Mouse (Mus musculus): ENCODE data around the gene Hspa8. TPM values are rescaled to one million over a fixed set of nuclear protein-coding genes. Genes with fewer than 3 reads are reported as not detected.

Hspa8 gene
- total and polyA plus RNA-seq, 2 experiments from 2014 or later, result 2,499 to 4,346 TPM

- Histone ChIP-seq H3K4me2 (ENCODE audit: low read depth, low read length, poor library complexity, severe bottlenecking) (no peak overlapping the region), H3K27me3 (ENCODE audit: insufficient read depth, low read length) (no peaks in the 10 kb centered on the region), H3K4me3 (ENCODE audit: low read depth, low read length) (no peak overlapping the region), H3K36me3 (ENCODE audit: insufficient read depth, low read length) (peaks cover 5% of the 10 kb centered on the region; the same call in 1 of the 2 replicates), H3K27ac (ENCODE audit: low read depth, low read length) (no peak overlapping the region), H3K4me1 (ENCODE audit: insufficient read depth, low read length) (no peaks in the 10 kb centered on the region), H3K9ac (replicated peaks; ENCODE audit: low read length, poor library complexity, severe bottlenecking) (no peak overlapping the region), H3K9me3 (ENCODE audit: low read length) (no peaks in the 10 kb centered on the region)
- 86% methylated on average over 4 of the region's 4 CpGs for WGBS
- no peak for ATAC-seq (ENCODE audit: low FRiP score)
- DNase-seq (ENCODE audit: low spot score), result no peak
- no peak for TF ChIP-seq CTCF (IDR thresholded peaks at IDR 0.05)
Measured at GRCm38 (mm10) chr9:40773869-40774268, 26.9 kb upstream of the Hspa8 start.

- Histone ChIP-seq H3K4me3 (ENCODE audit: low read depth, low read length) (no peak overlapping the region), H3K4me1 (ENCODE audit: insufficient read depth, low read length) (no peaks in the 10 kb centered on the region), H3K9ac (replicated peaks; ENCODE audit: low read length, poor library complexity, severe bottlenecking) (no peak overlapping the region), H3K9me3 (ENCODE audit: low read length) (no peaks in the 10 kb centered on the region), H3K4me2 (ENCODE audit: low read depth, low read length, poor library complexity, severe bottlenecking) (no peak overlapping the region), H3K36me3 (ENCODE audit: insufficient read depth, low read length) (peaks cover 2% of the 10 kb centered on the region; the same call in 1 of the 2 replicates), H3K27ac (ENCODE audit: low read depth, low read length) (no peak overlapping the region), H3K27me3 (ENCODE audit: insufficient read depth, low read length) (no peaks in the 10 kb centered on the region)
- no peak for TF ChIP-seq CTCF (IDR thresholded peaks at IDR 0.05)
- ATAC-seq (ENCODE audit: low FRiP score) (no peak), DNase-seq (ENCODE audit: low spot score) (no peak)
- WGBS, result 80% methylated on average over 1 of the region's 1 CpGs
Measured at GRCm38 (mm10) chr9:40776044-40776443, 24.7 kb upstream of the Hspa8 start.

- no peak overlapping the region for H3K4me2 ChIP-seq (ENCODE audit: low read depth, low read length, poor library complexity, severe bottlenecking)
- H3K36me3 ChIP-seq (ENCODE audit: insufficient read depth, low read length), result peaks cover 2% of the 10 kb centered on the region; the same call in 1 of the 2 replicates
- 77% methylated on average over 11 of the region's 11 CpGs for WGBS
- TF ChIP-seq CTCF (IDR thresholded peaks at IDR 0.05), result no peak
- no peak overlapping the region for H3K4me3 ChIP-seq (ENCODE audit: low read depth, low read length)
- H3K27ac ChIP-seq (ENCODE audit: low read depth, low read length), result no peak overlapping the region
- ATAC-seq (ENCODE audit: low FRiP score), result no peak
- no peak overlapping the region for H3K9ac ChIP-seq (replicated peaks; ENCODE audit: low read length, poor library complexity, severe bottlenecking)
- no peak for DNase-seq (ENCODE audit: low spot score)
- H3K27me3 ChIP-seq (ENCODE audit: insufficient read depth, low read length), result no peaks in the 10 kb centered on the region
- H3K4me1 ChIP-seq (ENCODE audit: insufficient read depth, low read length), result no peaks in the 10 kb centered on the region
- no peaks in the 10 kb centered on the region for H3K9me3 ChIP-seq (ENCODE audit: low read length)
Measured at GRCm38 (mm10) chr9:40776459-40777248, 24.1 kb upstream of the Hspa8 start.

GRCm38 (mm10) chr9:40780111-40780510, 20.7 kb upstream of the Hspa8 start:
- ATAC-seq (ENCODE audit: low FRiP score), result no peak
- 0 out of 2 replicates have a peak, but pooled peaks cover 9% of the 10 kb centered on the region for H3K4me1 ChIP-seq (ENCODE audit: insufficient read depth, low read length)
- no peak overlapping the region for H3K4me3 ChIP-seq (ENCODE audit: low read depth, low read length)

GRCm38 (mm10) chr9:40780892-40781725, 19.7 kb upstream of the Hspa8 start:
- Histone ChIP-seq H3K36me3 (ENCODE audit: insufficient read depth, low read length) (peaks cover 4% of the 10 kb centered on the region; the same call in 1 of the 2 replicates), H3K4me1 (ENCODE audit: insufficient read depth, low read length) (0 out of 2 replicates have a peak, but pooled peaks cover 9% of the 10 kb centered on the region), H3K4me3 (ENCODE audit: low read depth, low read length) (no peak overlapping the region), H3K4me2 (ENCODE audit: low read depth, low read length, poor library complexity, severe bottlenecking) (no peak overlapping the region), H3K9me3 (ENCODE audit: low read length) (no peaks in the 10 kb centered on the region), H3K27ac (ENCODE audit: low read depth, low read length) (no peak overlapping the region), H3K27me3 (ENCODE audit: insufficient read depth, low read length) (no peaks in the 10 kb centered on the region), H3K9ac (replicated peaks; ENCODE audit: low read length, poor library complexity, severe bottlenecking) (no peak overlapping the region)
- no peak for ATAC-seq (ENCODE audit: low FRiP score)
- DNase-seq (ENCODE audit: low spot score), result no peak
- no peak for TF ChIP-seq CTCF (IDR thresholded peaks at IDR 0.05)
- 59% methylated on average over 11 of the region's 11 CpGs for WGBS

More at GRCm38 (mm10) chr9:40780111-40780510, 20.7 kb upstream of the Hspa8 start:
- no peak for TF ChIP-seq CTCF (IDR thresholded peaks at IDR 0.05)
- H3K36me3 ChIP-seq (ENCODE audit: insufficient read depth, low read length), result peaks cover 4% of the 10 kb centered on the region; the same call in 1 of the 2 replicates
- H3K27me3 ChIP-seq (ENCODE audit: insufficient read depth, low read length), result no peaks in the 10 kb centered on the region
- no peak overlapping the region for H3K27ac ChIP-seq (ENCODE audit: low read depth, low read length)
- no peak overlapping the region for H3K9ac ChIP-seq (replicated peaks; ENCODE audit: low read length, poor library complexity, severe bottlenecking)
- no peak for DNase-seq (ENCODE audit: low spot score)
- WGBS, result 67% methylated on average over 3 of the region's 3 CpGs
- H3K4me2 ChIP-seq (ENCODE audit: low read depth, low read length, poor library complexity, severe bottlenecking), result no peak overlapping the region
- no peaks in the 10 kb centered on the region for H3K9me3 ChIP-seq (ENCODE audit: low read length)
